Mouse (Mus musculus) stomach, postnatal 0 days (tissue): ENCODE data around the gene Pik3ca. TPM values are rescaled to one million over a fixed set of nuclear protein-coding genes. Genes with fewer than 3 reads are reported as not detected.

Source experiments
- ATAC-seq: fragments of 200-750 bp; cut with Nextera tagmentation; 2 replicates; pipeline ENCODE4 v1.8.0; 2017; ENCODE audit not compliant: low FRiP score, low TSS enrichment
- DNase-seq: peaks from one replicate; pipeline ENCODE4 v3.0.0-alpha.2; 2016; ENCODE audit warnings: low spot score
- H3K27ac ChIP-seq: fragments of 300-500 bp; sonication (generic); replicated peaks from 2 replicates; pipeline ENCODE4 v1.5.1; 2014; ENCODE audit warnings: mild to moderate bottlenecking, control low read depth
- H3K27me3 ChIP-seq: fragments of 300-500 bp; sonication (generic); 2 replicates; pipeline ENCODE4 v1.6.1; 2014; ENCODE audit warnings: low read length; ENCODE audit not compliant: control insufficient read depth, insufficient read depth
- H3K36me3 ChIP-seq: fragments of 300-500 bp; sonication (generic); 2 replicates; pipeline ENCODE4 v1.6.1; 2014; ENCODE audit warnings: low read length, mixed read lengths; ENCODE audit not compliant: control insufficient read depth, insufficient read depth
- H3K4me1 ChIP-seq: fragments of 300-500 bp; sonication (generic); replicated peaks from 2 replicates; pipeline ENCODE4 v1.6.1; 2014; ENCODE audit warnings: antibody characterized with exemption; ENCODE audit not compliant: control insufficient read depth, insufficient read depth
- H3K4me2 ChIP-seq: fragments of 300-500 bp; sonication (generic); replicated peaks from 2 replicates; pipeline ENCODE4 v1.6.1; 2014; ENCODE audit warnings: low read depth, mild to moderate bottlenecking, control low read depth, moderate library complexity
- H3K4me3 ChIP-seq: fragments of 300-500 bp; sonication (generic); 2 replicates; pipeline ENCODE4 v1.5.1; 2014; ENCODE audit warnings: low read depth, low read length, control low read depth
- H3K9ac ChIP-seq: fragments of 300-500 bp; sonication (generic); 2 replicates; pipeline ENCODE4 v1.6.1; 2014; ENCODE audit warnings: mild to moderate bottlenecking, low read length, control low read depth, mixed read lengths
- H3K9me3 ChIP-seq: fragments of 300-500 bp; sonication (generic); 2 replicates; pipeline ENCODE4 v1.6.1; 2016; ENCODE audit warnings: low read length; ENCODE audit not compliant: control insufficient read depth
- CTCF ChIP-seq: IDR thresholded peaks from 2 replicates; pipeline ENCODE4 v1.5.1; 2016; ENCODE audit warnings: antibody characterized with exemption, low read depth, mild to moderate bottlenecking, moderate library complexity
- EP300 ChIP-seq: optimal IDR thresholded peaks from 2 replicates; pipeline ENCODE3; 2016; ENCODE audit warnings: antibody characterized with exemption
- WGBS: fragments of 180-500 bp; shearing (Covaris S2); extraction: QIAGEN DNeasy Blood & Tissue Kit; methylation state at CpG from one replicate; pipeline ENCODE4 v1.1.7; 2014; 5-methylcytosine and 5-hydroxymethylcytosine counted together
- polyA plus RNA-seq: library from polyadenylated mRNA; unstranded; fragments of >200 nt; fragmentation: Nextera tagmentation; extraction: Ambion mirVana; gene quantifications from 2 replicates; pipeline ENCODE4 v1.2.1, GENCODE M21; 2015

Gene Pik3ca
- polyA plus RNA-seq, 1 experiment from 2014 or later, result 6.4 TPM

DNA sequence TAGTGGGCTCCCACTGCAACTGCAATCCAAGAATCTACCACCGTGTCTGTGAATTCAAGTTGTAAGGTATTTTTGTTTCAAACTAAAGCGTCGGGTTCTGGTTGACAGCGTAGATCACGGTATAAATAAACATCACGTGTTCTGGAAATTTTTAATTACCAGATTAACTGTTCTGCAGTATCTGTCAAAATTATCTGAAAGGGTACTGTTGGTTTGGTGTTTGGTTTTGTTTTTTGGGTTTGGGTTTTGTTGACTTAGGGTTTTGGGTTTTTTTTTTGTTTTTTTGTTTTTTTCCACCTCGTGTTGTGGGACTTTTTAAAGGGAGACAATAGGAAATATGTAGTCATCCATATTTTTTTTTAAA, 686 bp downstream of the Pik3ca start:
- peak overlapping the region; percentile 81 for H3K4me3 ChIP-seq
- WGBS, result under 1% methylated on average over 7 of the region's 7 CpGs
- no peaks in the 10 kb centered on the region for H3K36me3 ChIP-seq
- no peaks in the 10 kb centered on the region for H3K9me3 ChIP-seq
- H3K4me2 ChIP-seq, result peak overlapping the region; percentile 74
- peak overlapping the region; percentile 100; the same call in 1 of the 2 replicates for H3K27ac ChIP-seq
- H3K9ac ChIP-seq, result peak overlapping the region; percentile 96; the same call in 1 of the 2 replicates
- no peak for ATAC-seq
- no peak for TF ChIP-seq CTCF
- H3K4me1 ChIP-seq, result peaks cover 4% of the 10 kb centered on the region; the same call in 1 of the 2 replicates
- DNase-seq, result no peak
- no peaks in the 10 kb centered on the region for H3K27me3 ChIP-seq

- peak overlapping the region; percentile 74 for H3K4me2 ChIP-seq
- WGBS, result 13% methylated on average over 4 of the region's 4 CpGs
- no peak overlapping the region for H3K9ac ChIP-seq
- H3K9me3 ChIP-seq, result no peaks in the 10 kb centered on the region
- TF ChIP-seq EP300 (no peak), CTCF (no peak)
- H3K27me3 ChIP-seq, result no peaks in the 10 kb centered on the region
- ATAC-seq (no peak), DNase-seq (no peak)
- no peaks in the 10 kb centered on the region for H3K36me3 ChIP-seq
- H3K4me1 ChIP-seq, result peaks cover 4% of the 10 kb centered on the region; the same call in 1 of the 2 replicates
- H3K4me3 ChIP-seq, result no peak overlapping the region
- no peak overlapping the region for H3K27ac ChIP-seq
Measured at GRCm38 (mm10) chr3:32398623-32399022, 1.2 kb downstream of the Pik3ca start.

GRCm38 (mm10) chr3:32399381-32399780, 1.9 kb downstream of the Pik3ca start:
- H3K4me2 ChIP-seq, result no peak overlapping the region
- 31% methylated on average over 4 of the region's 4 CpGs for WGBS
- H3K9me3 ChIP-seq, result no peaks in the 10 kb centered on the region

GRCm38 (mm10) chr3:32399931-32400330, 2.5 kb downstream of the Pik3ca start:
- Histone ChIP-seq H3K27me3 (no peaks in the 10 kb centered on the region), H3K27ac (no peak overlapping the region), H3K4me2 (no peak overlapping the region), H3K4me1 (peaks cover 4% of the 10 kb centered on the region; the same call in 1 of the 2 replicates), H3K36me3 (no peaks in the 10 kb centered on the region), H3K4me3 (no peak overlapping the region), H3K9me3 (no peaks in the 10 kb centered on the region), H3K9ac (no peak overlapping the region)
- TF ChIP-seq CTCF (no peak), EP300 (no peak)
- ATAC-seq (no peak), DNase-seq (no peak)
- 51% methylated on average over 2 of the region's 2 CpGs for WGBS

More at GRCm38 (mm10) chr3:32399381-32399780, 1.9 kb downstream of the Pik3ca start:
- ATAC-seq (no peak), DNase-seq (no peak)
- Histone ChIP-seq H3K4me3 (no peak overlapping the region), H3K27me3 (no peaks in the 10 kb centered on the region), H3K9ac (no peak overlapping the region), H3K36me3 (no peaks in the 10 kb centered on the region), H3K27ac (no peak overlapping the region), H3K4me1 (peaks cover 4% of the 10 kb centered on the region; the same call in 1 of the 2 replicates)
- TF ChIP-seq EP300, result no peak

DNA sequence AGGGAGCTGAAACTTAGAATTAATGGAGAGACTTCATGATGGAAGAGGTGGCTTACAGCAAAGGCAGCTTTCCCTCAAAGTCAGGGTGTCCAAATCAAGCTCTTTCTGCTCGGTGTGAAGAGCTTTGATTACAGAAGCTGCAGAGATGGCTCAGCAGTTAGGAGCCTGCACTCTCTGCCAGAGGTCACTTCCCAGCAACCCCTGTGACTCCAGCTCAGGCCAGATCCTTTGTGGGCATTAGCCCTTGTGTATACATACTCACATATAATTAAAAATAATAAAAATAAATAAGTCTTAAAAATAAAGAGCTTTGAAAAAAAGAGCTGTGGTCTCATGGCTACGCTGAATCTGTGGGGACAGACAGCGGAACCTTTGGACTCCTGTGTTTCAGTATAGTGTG, 4.1 kb downstream of the Pik3ca start:
- H3K9me3 ChIP-seq, result no peaks in the 10 kb centered on the region
- no peak overlapping the region for H3K27ac ChIP-seq
- DNase-seq, result no peak
- no peaks in the 10 kb centered on the region for H3K27me3 ChIP-seq
- no peak overlapping the region for H3K4me3 ChIP-seq
- H3K4me2 ChIP-seq, result no peak overlapping the region
- ATAC-seq, result no peak
- H3K36me3 ChIP-seq, result no peaks in the 10 kb centered on the region; the same call in 1 of the 2 replicates
- H3K9ac ChIP-seq, result no peak overlapping the region
- TF ChIP-seq EP300 (no peak), CTCF (no peak)
- 72% methylated on average over 3 of the region's 3 CpGs for WGBS
- H3K4me1 ChIP-seq, result peaks cover 4% of the 10 kb centered on the region; the same call in 1 of the 2 replicates

DNA sequence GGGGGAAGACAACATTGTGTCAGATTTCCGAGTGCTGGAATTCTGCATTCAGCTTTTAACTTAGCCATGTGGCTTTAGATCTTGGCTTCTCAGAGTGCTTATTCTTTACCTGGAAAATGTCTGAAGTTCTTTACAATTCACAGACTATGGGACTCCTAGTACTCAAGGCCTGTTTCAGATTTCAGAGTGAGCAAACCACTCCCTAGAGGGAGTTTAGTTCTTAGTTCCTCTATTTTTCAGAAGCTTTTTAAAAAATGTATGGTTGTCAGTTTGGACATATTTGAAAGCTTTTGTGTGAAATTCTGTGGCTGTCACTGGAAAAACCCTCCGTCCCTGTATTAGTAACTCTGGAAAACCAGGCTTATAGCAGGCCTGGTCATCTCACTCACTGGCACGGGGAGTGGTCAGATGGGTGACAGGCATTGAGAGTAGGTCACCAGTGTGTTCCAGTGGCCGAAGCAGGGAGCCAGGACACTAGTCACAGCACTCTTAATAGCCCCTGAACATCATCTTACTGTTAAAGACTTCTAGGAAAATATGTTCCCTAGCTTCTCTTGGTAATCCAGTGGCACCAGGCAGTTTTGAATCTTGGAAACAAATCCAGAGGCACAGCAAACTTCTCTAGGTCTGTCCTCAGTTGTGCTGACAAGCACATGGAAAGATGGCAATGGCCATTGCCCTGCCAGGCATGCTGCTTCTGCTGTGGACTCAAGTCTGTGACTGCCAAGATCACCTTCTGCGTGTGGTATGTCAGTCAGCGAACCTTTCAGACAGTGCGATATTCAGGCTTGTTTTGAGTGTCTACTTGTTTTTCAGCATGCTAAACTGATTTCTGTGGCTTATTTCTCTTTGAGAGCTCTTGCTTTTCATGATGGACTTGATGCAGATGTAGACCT, 5.8 kb downstream of the Pik3ca start:
- WGBS, result 72% methylated on average over 7 of the region's 7 CpGs
- Histone ChIP-seq H3K9ac (no peak overlapping the region), H3K27ac (no peak overlapping the region), H3K4me2 (no peak overlapping the region), H3K27me3 (no peaks in the 10 kb centered on the region), H3K4me1 (peaks cover 4% of the 10 kb centered on the region; the same call in 1 of the 2 replicates), H3K36me3 (no peaks in the 10 kb centered on the region; the same call in 1 of the 2 replicates), H3K9me3 (no peaks in the 10 kb centered on the region), H3K4me3 (no peak overlapping the region)
- TF ChIP-seq CTCF (no peak), EP300 (no peak)
- DNase-seq (no peak), ATAC-seq (no peak)
